Mouse (Mus musculus): ENCODE results near the gene Nrde2.

DNA sequence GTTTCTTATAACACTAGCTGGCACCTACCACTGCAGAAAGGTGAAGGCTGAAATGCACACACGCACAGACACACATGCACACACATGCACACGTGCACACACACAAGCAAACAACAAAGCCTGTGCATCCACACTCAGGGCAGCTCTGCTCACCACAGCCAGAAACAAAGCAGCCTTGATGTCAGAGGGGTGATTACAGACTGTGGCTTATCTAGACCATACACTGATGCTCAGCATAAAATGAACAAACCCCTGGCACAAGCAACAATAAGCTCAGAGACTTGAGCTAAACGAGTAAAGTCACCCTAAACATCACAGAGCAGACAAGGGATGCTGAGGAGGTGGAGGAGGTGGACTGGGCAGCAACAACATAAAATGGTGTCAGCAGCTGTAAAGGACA, 24.3 kb downstream of the Nrde2 start:
- no peak for TF ChIP-seq POLR2A (IDR thresholded peaks at IDR 0.05; ENCODE audit: low read depth, low read length)
- no peak for TF ChIP-seq CTCF (conservative IDR thresholded peaks at IDR 0.05; ENCODE audit: insufficient read depth, insufficient read length, low read depth, low read length)

Data from kidney, adult 2 months (tissue).